Mouse (Mus musculus) layer of hippocampus, adult 18-20 months (tissue): Measurements from ENCODE around the gene Prlhr. TPM values are rescaled to one million over a fixed set of nuclear protein-coding genes. Genes with fewer than 3 reads are reported as not detected.
A peak's percentile ranks its signal among the peaks of the same experiment; 100 is the strongest.

ENCODE experiments used
- DNase-seq, 2 experiments: peaks; one replicate each; pipeline ENCODE4 v3.0.0; 2022; ENCODE audit warnings: low spot score in 2 of 2
- long read RNA-seq: library from polyadenylated mRNA; stranded (forward); transcript quantifications from one replicate; pipeline ENCODE4 v2.0.0, GENCODE M21; 2021
- total RNA-seq, 2 experiments: library from RNA; stranded (reverse); gene quantifications; 2 replicates each; pipeline ENCODE4 v1.2.3; 2021

Prlhr gene
- total RNA-seq = under 1 TPM; 0.27 to 0.48 TPM
- long read RNA-seq = 0 reads

DNA sequence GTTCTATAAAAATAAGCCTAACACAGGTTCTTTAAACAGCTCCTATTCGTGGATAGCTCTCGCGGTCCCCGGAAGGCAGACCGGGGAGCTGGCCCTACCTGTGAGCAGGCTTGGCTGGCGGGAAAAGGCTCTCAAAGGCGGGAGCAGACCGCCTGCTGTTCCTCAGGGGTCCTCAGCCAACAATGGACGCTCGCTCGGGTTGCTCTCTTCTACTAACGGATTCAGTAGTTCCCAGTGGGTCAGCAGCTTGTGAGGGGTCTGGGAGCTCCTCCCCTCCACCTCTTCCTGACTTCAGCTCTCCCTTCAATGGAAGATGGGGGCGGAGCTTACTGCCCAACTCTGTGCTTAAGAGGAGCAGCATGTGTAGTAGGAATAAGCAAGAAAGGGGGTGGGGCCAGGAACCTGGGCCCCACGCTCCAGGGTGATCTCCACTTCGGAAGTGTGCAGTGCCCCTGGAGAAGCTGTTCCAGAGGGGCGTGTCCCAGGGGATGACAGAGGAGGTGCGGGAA lies at the start of gene Prlhr:
Gene Prlhr (minus strand): TSS at position 51 of the 509 bp plus-strand sequence.
- no peak for DNase-seq

DNA sequence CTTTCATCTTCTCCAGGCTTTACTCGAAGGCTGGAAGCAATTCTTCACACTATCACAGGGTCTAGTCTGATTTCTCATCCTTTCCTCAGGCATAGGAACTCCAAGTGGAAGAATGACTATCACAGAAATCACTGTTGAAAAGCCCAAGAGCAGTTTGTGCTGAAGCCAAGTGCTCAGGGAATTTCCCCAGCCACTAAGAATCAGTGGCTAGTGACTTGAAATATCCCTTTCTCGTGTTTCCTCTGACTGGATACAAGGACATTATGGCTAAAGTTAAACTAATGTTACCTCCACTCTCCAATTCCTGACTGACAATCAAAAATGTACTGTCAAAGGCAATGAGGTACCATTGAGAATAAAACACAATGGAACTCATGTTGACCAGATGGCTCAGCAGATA lies 47.0 kb upstream of the Prlhr start:
- DNase-seq = no peak

DNA sequence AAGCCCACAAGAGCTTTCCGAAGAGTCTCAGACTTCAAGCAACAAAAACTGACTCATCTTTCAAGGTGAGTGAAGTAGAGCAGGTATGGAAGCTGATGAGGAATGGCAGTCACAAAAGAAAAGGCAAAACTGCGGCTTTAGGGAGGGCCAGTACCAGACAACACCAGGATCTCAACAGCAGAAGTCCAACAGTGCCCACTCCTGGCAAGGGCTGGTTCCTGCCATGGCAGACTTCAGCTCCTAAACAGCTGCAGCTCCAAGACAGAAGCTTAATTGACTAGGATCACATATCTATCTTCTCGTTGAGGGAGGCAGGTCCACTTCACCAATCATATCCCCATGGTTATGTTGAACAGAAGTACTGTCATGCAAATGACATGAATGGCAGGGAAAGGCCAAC lies 45.3 kb upstream of the Prlhr start:
- DNase-seq = peak in 1 of 2 experiments; percentile 25

DNA sequence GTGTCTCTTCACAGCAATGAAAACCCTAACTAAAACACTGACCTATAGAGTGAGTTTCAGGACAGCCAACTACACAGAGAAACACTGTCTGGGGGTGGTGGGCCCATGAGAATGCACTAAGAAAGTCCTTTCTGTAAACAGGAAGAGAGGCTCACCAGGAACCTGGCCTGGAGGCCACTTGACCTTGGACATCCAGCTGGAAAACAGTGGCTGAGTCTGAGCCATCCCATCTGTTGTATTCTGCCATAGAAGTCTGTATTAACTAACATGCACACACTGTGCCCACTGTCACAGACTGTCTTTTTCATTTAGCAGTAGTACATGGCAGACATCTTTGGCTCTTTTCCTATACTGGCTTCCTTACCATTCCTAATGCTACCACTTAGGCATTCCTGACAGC lies 32.1 kb upstream of the Prlhr start:
- DNase-seq = no peak

DNA sequence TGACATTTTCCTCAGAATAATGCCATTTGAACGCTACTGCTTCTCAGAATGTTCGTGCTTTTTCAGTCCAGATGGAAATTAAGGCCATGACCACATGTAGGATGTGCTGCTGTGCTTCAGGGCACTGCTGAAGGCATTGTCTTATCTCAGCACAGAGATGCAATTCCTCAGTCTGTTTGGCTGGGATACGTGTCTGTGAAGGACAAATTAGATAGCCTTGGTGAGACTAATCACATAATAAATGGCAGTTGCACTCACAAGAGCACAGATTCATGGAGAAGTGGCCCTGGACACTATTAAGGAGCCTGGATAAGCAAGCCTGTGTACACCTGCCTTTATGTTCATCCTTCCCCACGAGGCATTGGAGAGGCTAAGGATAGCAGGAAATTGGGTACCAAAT lies 29.1 kb upstream of the Prlhr start:
- DNase-seq = no peak

DNA sequence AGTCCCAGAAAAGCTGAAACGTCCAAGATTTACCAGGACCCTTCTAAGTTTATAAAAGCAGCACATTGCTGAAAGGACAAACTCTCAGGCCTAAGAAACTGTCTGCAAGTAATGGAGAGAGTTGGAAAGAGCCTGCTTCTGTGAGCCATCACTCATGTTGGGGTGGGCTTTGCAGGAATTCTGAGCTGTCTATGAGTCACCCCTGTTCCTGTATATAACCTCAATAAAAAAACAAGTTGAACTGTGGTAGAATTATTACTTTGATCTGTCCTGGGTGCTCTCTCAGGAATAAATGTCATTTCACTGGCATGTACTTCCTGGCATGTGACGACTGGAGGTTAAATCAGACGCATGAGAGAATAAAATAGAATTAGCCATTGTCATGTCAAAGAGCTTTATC lies 27.7 kb upstream of the Prlhr start:
- DNase-seq = no peak

DNA sequence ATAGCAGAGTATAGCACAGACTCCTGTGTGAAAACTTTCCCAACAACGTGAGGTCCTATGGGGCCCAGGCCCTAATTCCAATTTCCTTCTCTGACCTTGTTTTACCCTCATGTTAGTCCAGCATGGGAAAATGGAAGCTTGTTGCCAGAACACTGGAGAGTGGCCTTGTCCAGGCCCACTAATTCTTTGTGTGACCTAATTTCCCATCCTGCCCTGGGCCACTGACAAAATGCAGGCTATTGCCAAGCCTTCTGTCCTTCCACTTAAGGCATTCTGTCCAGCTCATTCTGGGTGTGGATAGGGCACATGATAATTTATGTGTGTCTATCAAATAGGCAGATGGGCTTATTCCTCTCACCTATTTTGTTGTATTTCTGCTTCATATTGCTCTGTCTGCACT lies 21.5 kb upstream of the Prlhr start:
- no peak for DNase-seq

DNA sequence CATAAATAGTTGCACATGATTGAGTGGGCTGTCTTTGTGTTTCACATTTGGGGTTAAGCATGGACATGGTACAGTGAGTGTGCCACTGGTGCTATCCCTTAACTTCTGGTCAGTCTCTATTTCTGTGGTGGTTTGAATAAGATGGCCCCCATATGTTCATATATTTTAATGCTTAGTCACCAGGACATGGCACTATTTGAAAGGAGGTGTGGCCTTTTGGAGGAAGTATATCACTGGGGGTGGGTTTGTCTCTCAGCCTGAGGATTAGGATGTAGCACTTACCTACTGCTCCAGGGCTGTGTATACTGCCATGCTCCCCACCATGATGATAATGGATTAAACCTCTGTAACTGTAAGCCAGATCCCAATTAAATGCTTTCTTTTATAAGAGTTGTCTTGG lies 17.2 kb upstream of the Prlhr start:
- DNase-seq = no peak

DNA sequence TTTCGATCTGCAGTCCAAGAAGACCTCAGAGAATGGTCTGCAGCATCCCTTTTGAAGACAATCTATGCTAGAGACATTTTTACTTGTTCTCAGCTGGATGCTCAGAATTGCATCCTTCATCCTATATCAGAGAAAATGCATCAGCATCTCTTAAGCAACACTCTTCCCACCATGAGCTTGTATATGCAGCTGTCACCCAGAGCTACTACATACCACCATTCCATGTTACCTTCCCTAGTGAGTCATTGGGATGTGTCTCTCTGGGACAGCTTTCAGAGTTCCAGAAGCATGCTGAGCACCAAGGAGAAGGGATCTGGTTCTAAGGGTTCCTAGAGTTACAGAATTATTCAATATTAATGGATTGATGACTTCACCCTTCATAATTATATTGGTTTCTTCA lies 10.8 kb upstream of the Prlhr start:
- no peak for DNase-seq

DNA sequence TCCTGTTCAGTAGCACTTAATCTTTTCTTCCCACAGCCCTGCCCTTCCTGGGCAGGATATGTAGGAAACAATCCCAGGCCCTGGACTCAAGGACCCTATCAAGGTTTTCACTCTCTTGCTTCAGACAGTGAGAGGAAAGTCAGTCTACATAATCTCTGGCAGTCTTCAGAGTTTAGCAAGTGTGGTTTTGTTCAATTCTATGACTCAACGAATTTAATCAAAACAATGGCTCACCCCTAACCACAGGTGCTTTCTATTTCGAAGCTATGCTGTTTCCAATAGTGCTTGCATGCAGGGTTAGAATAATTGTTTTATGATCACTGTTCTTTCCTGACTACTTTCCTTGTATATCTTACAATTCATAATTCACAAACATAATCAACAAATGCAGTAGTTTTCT lies 9.7 kb upstream of the Prlhr start:
- no peak for DNase-seq

DNA sequence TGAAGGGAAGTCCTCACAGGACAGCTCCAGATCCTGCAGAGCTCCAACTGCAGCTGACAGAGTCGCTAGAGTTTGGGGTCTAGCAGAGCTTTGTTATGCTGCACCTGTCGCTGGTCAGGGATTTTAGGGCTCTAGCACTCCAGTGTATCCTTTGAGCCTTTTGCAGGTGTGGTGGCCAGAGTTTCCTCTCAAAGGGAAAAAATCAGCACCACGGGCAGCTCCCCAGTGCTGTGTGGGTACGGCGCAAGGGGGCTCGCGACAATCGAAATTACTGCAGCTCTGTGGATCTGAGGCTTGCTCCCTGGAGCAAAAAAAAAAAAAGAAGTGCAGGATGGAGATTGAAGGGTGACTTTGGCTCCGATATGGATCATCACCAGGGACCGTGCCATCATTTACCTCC lies 742 bp upstream of the Prlhr start:
- no peak for DNase-seq

DNA sequence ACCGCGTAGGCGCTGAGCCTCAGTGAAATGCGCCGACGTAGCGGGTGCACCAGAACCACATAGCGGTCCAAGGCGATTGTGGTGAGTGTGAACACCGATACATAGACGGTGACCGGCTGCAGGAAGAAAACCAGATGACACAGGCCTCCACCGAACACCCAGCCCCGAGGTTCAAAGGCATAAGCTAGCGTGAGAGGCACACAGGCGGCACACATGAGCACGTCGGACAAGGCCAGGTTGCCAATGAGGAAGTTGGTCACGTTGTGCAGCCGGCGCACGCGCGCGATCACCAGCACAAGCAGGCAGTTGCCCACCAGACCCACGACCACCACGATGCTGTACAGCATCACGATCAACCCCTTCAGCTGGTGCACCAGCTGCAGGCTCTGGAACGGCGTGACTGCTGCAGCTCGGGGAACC lies 506 bp downstream of the Prlhr start:
- no peak for DNase-seq

DNA sequence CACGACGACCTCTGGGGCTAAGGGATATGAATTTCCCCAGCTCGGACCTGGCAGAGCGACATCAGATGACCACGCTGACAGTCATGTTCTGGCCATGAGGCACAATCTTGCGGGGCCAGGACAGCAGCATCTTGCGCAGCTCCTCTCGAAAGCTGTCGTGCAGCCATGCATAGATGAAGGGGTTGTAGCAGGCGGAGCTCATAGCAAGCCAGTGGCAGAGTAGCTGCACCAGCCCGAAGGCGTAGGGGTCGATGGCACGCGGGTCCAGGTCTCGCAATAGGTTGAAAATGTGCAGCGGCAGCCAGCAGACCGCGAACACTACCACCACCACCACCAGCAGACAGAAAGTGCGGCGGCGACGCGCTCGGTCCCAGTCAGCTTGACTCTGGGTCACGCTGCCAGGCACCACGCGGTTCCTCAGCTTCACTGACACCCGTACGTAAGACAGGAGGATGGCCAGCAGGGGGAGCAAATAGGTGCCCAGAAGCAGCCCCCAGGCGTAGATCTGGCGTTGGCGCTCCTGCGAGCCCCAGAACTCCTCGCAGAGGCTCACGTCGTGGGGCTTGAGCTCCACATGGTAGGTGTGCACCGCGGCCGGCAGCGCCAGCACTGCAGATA lies 1.0 kb downstream of the Prlhr start:
- peak; percentile 10 to 63 for DNase-seq

DNA sequence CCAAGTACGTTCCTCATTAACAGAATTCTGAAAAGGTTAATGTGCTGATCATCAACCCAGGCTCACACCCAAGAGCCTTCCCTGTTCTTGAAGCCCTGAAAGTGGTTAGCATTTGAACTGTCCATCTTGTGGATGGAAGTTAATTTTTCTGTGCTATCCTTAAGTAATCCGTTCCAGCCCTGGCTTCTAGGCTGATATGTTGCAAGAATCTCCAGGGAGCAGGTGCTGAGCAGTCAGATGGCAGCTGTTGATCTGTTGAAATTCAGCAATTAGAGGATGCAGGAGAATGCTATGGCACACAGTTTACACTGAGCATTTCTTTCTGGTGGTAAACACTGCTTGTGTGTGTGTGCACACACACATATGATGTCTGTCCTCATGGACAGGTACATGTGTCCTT lies 2.4 kb downstream of the Prlhr start:
- no peak for DNase-seq

DNA sequence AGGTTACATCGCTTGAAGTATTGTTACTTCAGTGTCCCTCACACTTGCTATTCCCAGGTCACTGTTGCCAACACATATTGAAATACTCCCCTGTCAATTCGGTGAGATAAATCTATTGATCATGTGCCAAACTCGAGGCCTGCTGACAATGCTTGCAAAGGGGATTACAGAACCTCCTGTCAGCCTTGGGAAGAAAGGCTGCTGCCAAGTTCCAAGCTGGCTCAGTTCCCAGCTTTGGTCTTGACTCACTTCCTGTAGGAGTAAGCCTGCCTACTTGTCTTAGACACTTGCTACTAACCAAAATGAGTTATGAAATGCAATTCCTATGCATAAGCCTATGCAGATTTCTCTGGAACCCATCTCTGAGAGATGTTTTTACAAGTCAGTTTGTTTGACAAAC lies 4.2 kb downstream of the Prlhr start:
- peak; percentile 86 to 89 for DNase-seq

DNA sequence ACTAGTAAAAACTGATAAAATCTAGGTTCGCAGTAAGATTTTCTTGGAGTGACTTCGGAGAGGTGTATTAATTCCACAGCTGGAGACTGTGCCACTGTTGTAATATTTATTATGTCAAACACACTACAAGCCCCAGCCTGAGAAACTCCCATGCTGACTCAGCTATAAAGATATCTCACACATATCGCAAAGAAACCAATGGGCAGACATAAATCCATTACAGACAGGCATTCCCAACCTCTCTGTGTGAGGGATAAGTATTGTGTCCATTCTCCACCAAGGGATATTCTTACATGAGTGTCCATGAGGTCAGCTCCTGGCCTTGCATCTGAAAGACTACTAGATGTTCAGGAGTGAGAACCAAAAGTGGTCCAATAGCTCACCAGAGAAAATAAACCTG lies 4.7 kb downstream of the Prlhr start:
- no peak for DNase-seq

DNA sequence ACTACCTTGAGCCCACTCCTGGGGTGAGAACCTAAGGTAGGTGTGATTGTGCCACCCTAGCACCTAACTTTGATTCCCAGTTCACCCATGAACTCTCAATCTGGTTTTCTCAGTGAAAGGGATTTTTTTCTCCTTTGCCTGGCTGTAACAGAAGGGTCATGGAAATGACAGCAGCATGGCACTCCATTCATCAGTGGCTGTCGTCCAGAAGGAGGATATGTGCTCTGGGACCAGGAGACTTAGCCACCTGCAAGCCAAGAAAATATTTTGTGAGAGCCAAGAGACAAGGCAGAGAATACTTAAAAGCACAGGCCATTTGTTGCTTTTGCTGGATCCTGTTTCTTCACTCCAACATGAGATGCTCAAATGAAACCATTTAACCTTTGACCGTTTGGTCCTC lies 6.6 kb downstream of the Prlhr start:
- DNase-seq = no peak

DNA sequence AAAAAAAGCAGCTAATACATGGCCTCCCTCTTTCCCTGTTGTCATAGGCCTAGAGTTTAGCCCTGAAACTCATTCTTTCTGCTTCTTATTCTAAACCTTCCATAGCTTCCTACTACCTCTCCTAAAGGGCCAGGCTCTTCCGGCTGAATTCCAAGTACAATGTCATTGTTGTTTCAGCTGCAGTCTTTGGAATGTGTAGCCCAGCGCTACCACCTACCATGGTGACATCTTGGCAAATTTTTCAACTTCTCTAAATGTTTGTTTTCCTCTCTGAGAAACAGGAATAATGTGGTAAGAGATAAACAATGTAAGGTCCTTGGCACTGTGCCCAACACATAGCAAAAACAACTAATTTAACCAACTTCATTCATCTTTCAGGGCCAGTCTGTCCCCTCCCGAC lies 8.4 kb downstream of the Prlhr start:
- no peak for DNase-seq

DNA sequence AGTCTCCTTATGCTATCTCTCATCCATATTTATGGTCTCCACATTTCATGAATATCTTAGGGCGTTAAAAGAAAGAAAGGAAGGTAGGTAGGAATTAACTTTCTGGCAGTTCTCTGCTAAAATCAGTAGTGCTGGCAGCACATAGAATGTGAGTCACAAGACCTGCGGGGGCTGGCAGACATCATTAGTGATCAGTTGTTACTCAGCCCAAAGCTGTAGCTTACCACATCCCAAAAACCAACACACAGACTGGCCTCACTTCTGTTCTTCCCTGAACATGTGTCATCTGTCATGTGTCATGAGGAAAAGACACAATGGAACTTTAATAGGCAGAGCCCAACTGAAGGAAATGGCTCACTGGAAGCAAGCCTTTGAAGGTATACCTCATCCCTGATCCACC lies 9.0 kb downstream of the Prlhr start:
- DNase-seq = peak in 1 of 2 experiments; percentile 50

DNA sequence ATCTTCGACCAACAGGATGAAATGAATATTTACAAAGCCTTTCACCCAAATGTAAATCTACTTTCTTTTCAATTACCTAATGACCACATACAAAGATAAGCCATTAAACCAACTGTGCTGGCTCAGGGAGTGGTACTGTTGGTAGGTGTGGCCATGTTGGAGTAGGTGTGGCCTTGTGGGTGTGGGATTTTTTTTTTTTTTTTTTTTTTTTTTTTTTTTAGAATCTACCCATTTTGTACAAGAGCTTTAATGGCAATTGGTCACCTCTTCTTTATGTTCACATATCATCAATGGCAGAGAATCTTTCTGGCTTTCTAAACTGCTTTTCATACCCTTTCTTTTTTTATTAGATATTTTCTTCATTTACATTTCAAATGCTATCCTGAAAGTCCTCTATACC lies 12.3 kb downstream of the Prlhr start:
- no peak for DNase-seq

DNA sequence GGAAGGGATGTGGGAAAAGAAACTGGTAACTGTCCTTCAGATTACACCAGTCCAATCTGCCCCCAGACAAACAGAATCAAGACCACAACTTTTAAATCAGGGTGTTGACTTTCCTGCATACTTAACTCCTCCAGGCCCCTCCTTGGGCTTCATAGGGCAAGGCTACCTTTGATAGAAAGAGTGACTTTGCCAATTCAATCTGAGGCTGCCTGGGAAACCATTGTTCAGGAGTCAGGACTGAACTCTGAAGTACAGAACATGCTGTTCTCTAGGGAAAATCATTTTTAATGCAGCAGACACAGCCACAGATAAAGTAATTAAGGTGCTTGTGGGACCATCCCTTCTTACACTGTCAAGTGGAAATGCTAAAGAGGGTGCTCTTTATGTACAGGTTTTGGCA lies 27.6 kb downstream of the Prlhr start:
- DNase-seq = no peak

DNA sequence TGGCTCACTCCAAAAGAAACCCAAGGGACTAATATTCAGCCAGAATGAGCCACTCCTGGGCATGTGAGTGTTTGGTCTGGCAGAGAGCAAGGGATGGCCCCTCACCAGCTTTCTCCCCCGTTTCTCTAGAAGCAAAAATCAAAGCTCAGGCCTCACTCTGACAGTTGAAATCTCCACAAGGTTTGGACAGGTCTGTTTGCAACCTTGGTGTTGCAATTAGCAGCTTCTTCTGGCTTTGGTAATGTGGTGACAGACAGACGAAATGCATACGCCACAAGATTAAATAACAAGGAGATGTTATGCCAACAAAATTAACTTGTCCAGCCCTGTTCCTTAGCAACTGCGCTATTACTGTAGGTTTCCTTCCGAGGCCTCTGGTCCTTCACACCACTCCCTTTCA lies 28.0 kb downstream of the Prlhr start:
- DNase-seq = no peak

DNA sequence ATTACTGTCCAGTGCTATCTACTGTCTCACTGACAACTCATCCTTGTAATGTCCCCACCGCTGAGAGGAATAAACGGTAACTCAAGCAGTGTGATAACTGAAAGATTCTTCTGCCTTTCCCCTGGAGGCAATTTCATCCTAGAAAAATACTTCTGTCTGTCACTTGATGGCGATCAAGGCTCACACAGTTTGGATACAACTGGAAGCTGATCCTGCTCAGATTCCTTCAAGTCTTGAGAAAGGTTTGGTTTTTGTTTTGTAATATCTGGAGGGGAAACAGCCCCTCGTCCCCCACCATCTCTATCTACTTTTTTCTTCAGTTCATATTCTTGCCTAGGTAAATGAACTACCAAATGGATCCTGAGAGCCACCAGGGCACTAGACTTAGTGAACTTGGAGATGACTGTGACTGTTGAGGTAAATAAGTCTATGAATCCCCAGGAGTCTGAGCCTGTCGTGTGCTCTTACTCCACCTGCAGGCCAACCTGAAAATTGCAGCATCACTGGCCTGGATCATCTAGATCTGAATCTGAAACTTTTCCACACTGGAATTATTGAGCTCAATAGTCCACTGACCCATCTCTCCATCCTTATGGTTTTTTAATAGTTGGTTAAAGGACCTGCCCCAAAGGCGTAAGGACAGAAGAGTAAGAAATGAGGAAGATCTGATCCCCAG lies 30.4 kb downstream of the Prlhr start:
- peak in 1 of 2 experiments; percentile 48 for DNase-seq
